Mouse (Mus musculus) stomach, embryonic 14.5 days (tissue): Measurements from ENCODE around the gene Fgf18. TPM values are rescaled to one million over a fixed set of nuclear protein-coding genes. Genes with fewer than 3 reads are reported as not detected.

Source experiments
- ATAC-seq: fragments of 200-750 bp; cut with Nextera tagmentation; 2 replicates; pipeline ENCODE4 v1.8.0; 2017; ENCODE audit warnings: low read depth, moderate TSS enrichment; ENCODE audit not compliant: insufficient number of reproducible peaks, insufficient read depth, low FRiP score
- H3K27ac ChIP-seq: fragments of 300-500 bp; sonication (generic); 2 replicates; pipeline ENCODE4 v1.5.1; 2014; ENCODE audit warnings: mild to moderate bottlenecking, low read length, moderate library complexity, mixed read lengths
- H3K27me3 ChIP-seq: fragments of 300-500 bp; sonication (generic); 2 replicates; pipeline ENCODE4 v1.6.1; 2014; ENCODE audit warnings: low read length, control low read depth, mixed read lengths; ENCODE audit not compliant: control insufficient read depth, insufficient read depth
- H3K36me3 ChIP-seq: fragments of 300-500 bp; sonication (generic); 2 replicates; pipeline ENCODE4 v1.6.1; 2014; ENCODE audit warnings: mild to moderate bottlenecking, control low read depth, low read length, moderate library complexity, mixed read lengths; ENCODE audit not compliant: control insufficient read depth, insufficient read depth
- H3K4me1 ChIP-seq: fragments of 300-500 bp; sonication (generic); 2 replicates; pipeline ENCODE4 v1.6.1; 2014; ENCODE audit warnings: low read length, control low read depth, mixed read lengths; ENCODE audit not compliant: control insufficient read depth, insufficient read depth
- H3K4me2 ChIP-seq: fragments of 300-500 bp; sonication (generic); replicated peaks from 2 replicates; pipeline ENCODE4 v1.6.1; 2014; ENCODE audit warnings: low read depth, low read length, control low read depth
- H3K4me3 ChIP-seq: fragments of 300-500 bp; sonication (generic); 2 replicates; pipeline ENCODE4 v1.5.1; 2014; ENCODE audit warnings: low read depth, low read length, control low read depth
- H3K9ac ChIP-seq: fragments of 300-500 bp; sonication (generic); replicated peaks from 2 replicates; pipeline ENCODE4 v1.6.1; 2014; ENCODE audit warnings: low read depth, mild to moderate bottlenecking, control low read depth, low read length, moderate library complexity, mixed read lengths
- H3K9me3 ChIP-seq: fragments of 300-500 bp; sonication (generic); 2 replicates; pipeline ENCODE4 v1.6.1; 2016; ENCODE audit warnings: low read depth, low read length, control low read depth; ENCODE audit not compliant: control insufficient read depth
- WGBS: fragments of 180-500 bp; shearing (Covaris S2); extraction: QIAGEN DNeasy Blood & Tissue Kit; methylation state at CpG from one replicate; pipeline ENCODE4 v1.1.7; 2014; 5-methylcytosine and 5-hydroxymethylcytosine counted together
- polyA plus RNA-seq: library from polyadenylated mRNA; unstranded; fragments of >200 nt; fragmentation: Nextera tagmentation; extraction: Ambion mirVana; gene quantifications from 2 replicates; pipeline ENCODE4 v1.2.1, GENCODE M21; 2014

The Fgf18 gene
- polyA plus RNA-seq, 1 experiment from 2014 or later, result 2.8 TPM

DNA sequence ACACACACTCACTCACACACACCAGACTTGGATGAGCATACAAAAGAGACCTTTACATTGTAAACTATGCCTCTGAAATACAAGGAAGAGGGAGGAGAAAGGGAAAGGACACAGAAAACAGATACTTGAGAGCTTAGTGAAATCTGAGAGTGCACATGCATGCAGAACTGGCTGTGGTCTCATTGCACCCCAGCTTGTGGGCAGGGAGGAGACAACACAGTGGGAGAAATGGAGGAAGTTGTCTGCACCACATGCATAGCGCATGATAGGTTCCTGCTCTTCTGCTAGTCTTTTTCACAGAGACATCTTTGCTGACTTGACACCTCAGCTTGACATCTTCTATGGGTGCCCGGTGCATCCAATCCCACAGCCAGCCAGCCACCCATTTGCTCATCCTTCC is 63.2 kb downstream of the Fgf18 start:
- H3K9ac ChIP-seq, result no peak overlapping the region
- WGBS, result 82% methylated on average over 2 of the region's 2 CpGs
- ATAC-seq, result no peak
- no peak overlapping the region for H3K4me3 ChIP-seq
- no peaks in the 10 kb centered on the region for H3K4me1 ChIP-seq
- no peaks in the 10 kb centered on the region for H3K9me3 ChIP-seq
- no peak overlapping the region for H3K4me2 ChIP-seq
- H3K27me3 ChIP-seq, result no peaks in the 10 kb centered on the region
- H3K36me3 ChIP-seq, result no peaks in the 10 kb centered on the region
- H3K27ac ChIP-seq, result no peak overlapping the region

DNA sequence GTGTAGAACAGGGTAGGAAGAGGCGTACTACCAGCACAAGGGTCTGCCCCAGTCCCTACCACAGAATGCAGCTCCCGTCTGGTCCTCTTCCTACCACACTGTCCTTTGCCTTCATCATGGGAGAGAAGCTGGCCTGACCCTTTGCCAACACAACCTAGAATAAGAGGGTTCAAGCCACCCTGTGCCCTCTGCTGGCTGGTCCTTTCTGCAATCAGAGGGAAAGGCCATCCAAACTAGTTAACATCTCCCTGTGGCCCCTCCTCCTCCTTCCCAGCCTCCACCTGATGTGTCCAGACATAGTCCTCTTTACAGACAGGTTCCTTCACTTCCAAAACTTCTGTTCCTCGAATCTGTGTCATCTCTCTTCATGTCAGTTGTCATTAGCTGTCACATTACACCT is 66.0 kb downstream of the Fgf18 start:
- Histone ChIP-seq H3K27me3 (no peaks in the 10 kb centered on the region), H3K9me3 (no peaks in the 10 kb centered on the region), H3K9ac (no peak overlapping the region), H3K4me3 (no peak overlapping the region), H3K4me2 (no peak overlapping the region), H3K4me1 (no peaks in the 10 kb centered on the region), H3K27ac (no peak overlapping the region), H3K36me3 (no peaks in the 10 kb centered on the region)
- WGBS, result 69% methylated on average over 3 of the region's 3 CpGs
- no peak for ATAC-seq

DNA sequence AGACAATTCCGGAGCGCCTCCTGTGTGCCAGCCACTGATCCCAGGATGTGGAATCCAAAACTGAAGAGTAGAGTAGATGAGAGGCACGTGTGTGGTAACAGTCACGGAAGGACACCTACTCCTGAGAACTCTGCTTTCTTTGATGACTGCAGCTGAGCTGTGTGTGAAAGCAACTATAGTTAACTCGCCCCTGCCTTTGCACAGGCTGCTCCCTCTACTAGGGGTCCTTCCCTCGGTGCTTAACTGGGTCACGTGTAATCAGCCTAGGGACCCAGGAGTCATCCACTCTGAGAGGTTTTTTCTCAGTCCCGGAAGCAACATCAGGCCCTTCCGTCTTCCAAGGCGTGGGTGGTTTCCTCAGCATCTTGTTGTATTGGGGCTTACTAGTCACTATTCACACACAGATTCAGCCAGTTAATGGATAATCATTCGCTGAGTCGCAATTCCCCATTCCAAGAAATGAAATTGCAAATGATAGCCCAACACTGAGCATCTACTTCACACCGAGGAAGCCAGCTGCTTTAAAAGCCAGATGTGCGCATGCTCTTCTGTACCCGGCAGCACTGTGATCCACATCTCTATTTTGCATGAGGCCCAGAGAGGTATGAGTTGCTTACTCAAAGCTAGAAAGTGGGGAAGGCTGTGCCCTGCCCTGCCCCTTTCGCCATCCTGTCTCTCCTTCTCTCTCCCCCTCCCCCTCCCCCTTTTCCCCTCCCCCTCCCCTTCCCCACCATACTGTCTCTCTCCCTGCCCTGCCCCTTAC is 67.0 kb downstream of the Fgf18 start:
- 58% methylated on average over 16 of the region's 16 CpGs for WGBS
- no peak for ATAC-seq
- Histone ChIP-seq H3K36me3 (no peaks in the 10 kb centered on the region), H3K4me3 (no peak overlapping the region), H3K4me2 (no peak overlapping the region), H3K27ac (no peak overlapping the region), H3K27me3 (no peaks in the 10 kb centered on the region), H3K9me3 (no peaks in the 10 kb centered on the region), H3K4me1 (no peaks in the 10 kb centered on the region), H3K9ac (no peak overlapping the region)

DNA sequence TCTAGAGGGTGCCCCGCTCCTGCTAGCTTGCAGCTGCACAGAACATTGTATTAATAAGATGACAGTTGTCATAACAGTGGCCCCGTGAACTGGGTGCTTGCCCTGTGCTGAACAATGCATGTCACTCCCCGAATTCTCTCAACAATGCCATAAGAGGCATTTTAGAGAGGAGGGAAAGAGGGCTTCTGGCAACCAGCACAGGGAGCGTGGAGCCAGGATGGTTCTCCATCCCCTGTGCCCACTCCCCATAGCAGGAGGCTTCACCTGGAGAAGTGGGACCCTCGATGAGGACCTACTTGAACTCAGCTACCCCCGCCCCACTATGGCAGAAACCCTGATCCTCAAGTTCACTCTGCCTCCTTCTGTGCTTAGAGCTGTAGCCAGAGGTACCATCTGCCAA is 67.8 kb downstream of the Fgf18 start:
- WGBS, result 58% methylated on average over 6 of the region's 6 CpGs
- Histone ChIP-seq H3K36me3 (no peaks in the 10 kb centered on the region), H3K9me3 (no peaks in the 10 kb centered on the region), H3K4me2 (no peak overlapping the region), H3K27ac (no peak overlapping the region), H3K4me1 (no peaks in the 10 kb centered on the region), H3K9ac (no peak overlapping the region), H3K4me3 (no peak overlapping the region), H3K27me3 (no peaks in the 10 kb centered on the region)
- ATAC-seq, result no peak

DNA sequence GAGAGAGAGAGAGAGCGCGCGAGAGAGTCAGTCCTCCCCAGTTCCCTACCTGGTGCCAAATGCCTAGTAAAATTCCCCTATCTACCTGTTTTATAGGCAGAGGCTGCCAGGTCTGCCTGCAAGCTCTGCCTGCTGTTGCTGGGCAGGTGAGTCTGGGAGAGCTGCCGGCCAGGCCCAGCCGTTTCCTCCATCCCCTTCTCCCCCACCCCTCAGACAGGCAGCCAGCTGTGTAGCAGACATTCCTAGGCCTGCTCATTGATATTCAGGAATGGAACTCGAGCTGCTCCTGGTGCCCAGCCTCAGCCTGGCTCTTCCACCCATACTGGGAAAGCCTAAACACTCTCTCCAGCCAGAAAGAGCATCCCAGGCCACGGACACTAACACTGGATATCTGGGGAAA is 69.2 kb downstream of the Fgf18 start:
- 34% methylated on average over 7 of the region's 7 CpGs for WGBS
- Histone ChIP-seq H3K4me3 (no peak overlapping the region), H3K4me2 (no peak overlapping the region), H3K4me1 (no peaks in the 10 kb centered on the region), H3K27me3 (no peaks in the 10 kb centered on the region), H3K9ac (no peak overlapping the region), H3K27ac (no peak overlapping the region), H3K9me3 (no peaks in the 10 kb centered on the region), H3K36me3 (no peaks in the 10 kb centered on the region)
- no peak for ATAC-seq

DNA sequence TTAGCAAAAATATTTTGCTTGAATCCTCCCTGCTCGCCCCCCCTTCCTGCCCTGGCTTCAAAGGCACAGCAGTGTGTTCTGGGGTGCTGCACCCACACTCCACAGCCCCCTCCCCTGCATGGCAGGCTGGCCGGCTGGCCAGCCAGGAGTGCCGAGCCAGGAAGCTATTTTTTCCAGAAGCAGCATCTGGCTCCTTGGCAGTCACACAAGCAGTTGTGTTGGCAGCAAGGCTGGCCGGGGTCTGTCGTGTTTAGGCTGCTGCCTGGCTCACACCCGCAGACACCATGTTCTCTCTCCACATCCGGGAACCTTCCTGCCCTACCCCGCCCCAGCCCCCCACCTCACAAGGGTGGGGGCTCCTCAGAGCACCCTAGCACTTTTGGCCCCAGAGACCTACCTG is 71.9 kb downstream of the Fgf18 start:
- H3K27me3 ChIP-seq, result no peaks in the 10 kb centered on the region
- no peak overlapping the region for H3K9ac ChIP-seq
- 0 out of 2 replicates have a peak, but pooled peaks have one; percentile 11 for ATAC-seq
- no peak overlapping the region for H3K27ac ChIP-seq
- H3K4me3 ChIP-seq, result no peak overlapping the region
- H3K36me3 ChIP-seq, result no peaks in the 10 kb centered on the region
- WGBS, result 42% methylated on average over 8 of the region's 8 CpGs
- H3K9me3 ChIP-seq, result no peaks in the 10 kb centered on the region
- no peaks in the 10 kb centered on the region for H3K4me1 ChIP-seq
- no peak overlapping the region for H3K4me2 ChIP-seq

DNA sequence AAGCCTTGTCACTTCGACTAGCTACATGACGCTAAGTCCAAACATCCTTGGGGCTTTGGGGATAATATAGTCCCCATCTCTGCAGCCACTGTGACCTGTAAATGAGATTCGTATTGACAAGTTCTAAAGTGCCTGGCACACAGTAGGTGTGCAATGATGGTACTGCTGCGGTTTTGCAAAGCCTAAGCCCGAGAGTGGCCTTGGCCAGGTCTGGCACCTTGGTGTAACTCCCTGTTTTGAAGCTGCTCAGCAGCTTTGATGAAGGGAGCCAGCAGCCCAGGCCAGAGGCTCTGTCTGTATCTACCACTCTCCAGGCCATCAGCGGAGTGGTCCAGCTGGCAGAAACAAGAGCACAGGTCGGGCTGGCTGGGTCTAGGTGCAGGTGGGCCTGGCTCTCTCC is 72.7 kb downstream of the Fgf18 start:
- H3K36me3 ChIP-seq, result no peaks in the 10 kb centered on the region
- no peaks in the 10 kb centered on the region for H3K27me3 ChIP-seq
- WGBS, result 66% methylated on average over 7 of the region's 7 CpGs
- no peaks in the 10 kb centered on the region for H3K4me1 ChIP-seq
- no peaks in the 10 kb centered on the region for H3K9me3 ChIP-seq
- no peak overlapping the region for H3K4me2 ChIP-seq
- H3K27ac ChIP-seq, result no peak overlapping the region
- no peak for ATAC-seq
- H3K9ac ChIP-seq, result no peak overlapping the region
- no peak overlapping the region for H3K4me3 ChIP-seq

DNA sequence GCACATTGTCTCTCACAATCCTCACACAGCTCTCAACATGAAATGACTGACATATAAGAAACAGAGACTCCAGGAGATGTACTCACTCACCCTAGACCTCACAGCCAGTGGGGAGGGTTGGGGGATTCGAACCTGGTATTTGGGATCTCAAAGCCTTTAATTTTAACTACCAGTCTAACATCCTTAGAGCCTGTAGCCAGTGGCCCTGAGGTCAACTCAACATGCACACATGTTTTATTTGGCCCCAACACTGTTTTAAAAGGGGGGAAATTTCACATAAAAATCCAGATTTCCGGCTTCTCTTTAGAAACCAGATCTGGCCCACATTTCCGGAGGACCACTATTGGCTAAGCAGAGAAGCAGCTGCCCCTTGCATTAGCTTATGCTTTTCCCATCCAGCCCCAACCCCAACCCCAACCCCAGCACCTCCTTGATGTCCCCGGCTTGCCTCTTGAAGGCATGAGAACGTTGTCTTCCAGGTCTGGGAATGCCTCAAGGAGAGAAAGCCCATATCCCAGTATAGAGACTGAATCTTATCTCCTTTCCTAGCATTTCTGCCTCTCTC is 75.8 kb downstream of the Fgf18 start:
- no peak for ATAC-seq
- Histone ChIP-seq H3K4me3 (no peak overlapping the region), H3K36me3 (no peaks in the 10 kb centered on the region), H3K4me1 (no peaks in the 10 kb centered on the region), H3K4me2 (no peak overlapping the region), H3K27ac (no peak overlapping the region), H3K27me3 (no peaks in the 10 kb centered on the region), H3K9ac (no peak overlapping the region), H3K9me3 (no peaks in the 10 kb centered on the region)
- WGBS, result 81% methylated on average over 5 of the region's 5 CpGs

DNA sequence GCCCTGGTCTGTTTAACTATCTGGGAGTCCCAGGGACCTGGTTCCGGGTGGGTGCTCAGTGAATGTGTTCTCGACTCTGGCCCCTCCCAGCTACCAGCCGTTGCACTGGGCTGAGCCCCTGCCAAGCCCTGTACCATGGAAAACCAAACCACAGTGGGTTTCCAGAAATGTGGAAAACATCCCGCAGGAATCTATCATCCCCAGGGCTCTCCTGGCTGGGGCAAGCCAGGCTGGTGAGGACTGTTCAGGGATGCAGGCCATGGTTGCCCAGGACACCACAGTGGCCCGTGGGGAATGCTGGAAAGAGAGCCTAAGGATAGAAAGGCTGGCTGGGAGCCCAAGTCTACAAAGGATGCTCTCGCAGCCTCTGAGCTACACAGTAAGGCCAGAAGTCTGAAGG is 76.7 kb downstream of the Fgf18 start:
- no peaks in the 10 kb centered on the region for H3K36me3 ChIP-seq
- WGBS, result 68% methylated on average over 6 of the region's 6 CpGs
- H3K9me3 ChIP-seq, result no peaks in the 10 kb centered on the region
- no peak for ATAC-seq
- no peak overlapping the region for H3K27ac ChIP-seq
- no peaks in the 10 kb centered on the region for H3K4me1 ChIP-seq
- H3K4me2 ChIP-seq, result no peak overlapping the region
- no peaks in the 10 kb centered on the region for H3K27me3 ChIP-seq
- no peak overlapping the region for H3K4me3 ChIP-seq
- no peak overlapping the region for H3K9ac ChIP-seq
